8 mouse cellular contexts compared by ENCODE assay signal in genomic region chr2:32712934-32713817, GRCm38 (mm10). TPM values are rescaled to one million over a fixed set of nuclear protein-coding genes. Genes with fewer than 3 reads are reported as not detected.
DNase-seq lines count a peak whose midpoint lies in the region; ATAC-seq lines count a peak whose summit lies in the region.

TSS of gene Cdk9 (minus strand) at chr2:32713076.

- no peaks in the 10 kb centered on the region for H3K27me3 ChIP-seq in heart, embryonic 14.5 days (ENCODE audit: control insufficient read depth, insufficient read depth, low read length)
- H3K27me3 ChIP-seq in liver, embryonic 13.5 days, result no peaks in the 10 kb centered on the region
- H3K27me3 ChIP-seq in stomach, embryonic 16.5 days (ENCODE audit: control insufficient read depth, insufficient read depth, low read length), result no peaks in the 10 kb centered on the region

- H3K27ac ChIP-seq in brown adipose tissue, adult 24 weeks (replicated peaks; ENCODE audit: low read depth, low read length), result peak within 1 kb of the TSS; percentile 88
- peak within 1 kb of the TSS; percentile 95 for H3K27ac ChIP-seq in heart, embryonic 14.5 days (replicated peaks in 1 of 2; ENCODE audit: control insufficient read depth in 1 of 2, insufficient read depth in 1 of 2, low read depth in 2 of 2, low read length in 2 of 2)
- H3K27ac ChIP-seq in liver, embryonic 13.5 days, result peak within 1 kb of the TSS; percentile 91
- H3K27ac ChIP-seq in stomach, embryonic 16.5 days (ENCODE audit: low read length), result peak within 1 kb of the TSS; percentile 97

- DNase-seq in CD4-positive, CD25-positive, alpha-beta regulatory T cell, adult 2 months (ENCODE audit: low read depth, low spot score), result peak; percentile 97
- peak; percentile 76 for DNase-seq in fibroblast of lung, adult 2 months (ENCODE audit: low read depth)
- peak; percentile 95 for DNase-seq in kidney, postnatal 14 days
- peak; percentile 86 for DNase-seq in liver, embryonic 13.5 days
- peak; percentile 94 for DNase-seq in neural tube, embryonic 10.5 days (ENCODE audit: extremely low spot score, low spot score)

- peak within 1 kb of the TSS; percentile 92 for H3K9ac ChIP-seq in heart, embryonic 14.5 days (ENCODE audit: low read length)
- H3K9ac ChIP-seq in liver, embryonic 13.5 days, result peak within 1 kb of the TSS; percentile 90
- peak within 1 kb of the TSS; percentile 89 for H3K9ac ChIP-seq in stomach, embryonic 16.5 days (ENCODE audit: low read length)

- H3K4me1 ChIP-seq in brown adipose tissue, adult 24 weeks (ENCODE audit: control insufficient read depth, insufficient read depth, insufficient read length, low read length), result peaks cover 12% of the 10 kb centered on the region; the same call in 1 of the 2 replicates
- peaks cover 16 to 30% of the 10 kb centered on the region in 2 experiments for H3K4me1 ChIP-seq in heart, embryonic 14.5 days (ENCODE audit: control insufficient read depth in 2 of 2, insufficient read depth in 2 of 2, low read length in 2 of 2)
- peaks cover 53% of the 10 kb centered on the region for H3K4me1 ChIP-seq in liver, embryonic 13.5 days (replicated peaks)
- peaks cover 21% of the 10 kb centered on the region for H3K4me1 ChIP-seq in stomach, embryonic 16.5 days (ENCODE audit: control insufficient read depth, insufficient read depth, low read length)

- peak; percentile 81 for ATAC-seq in heart, embryonic 14.5 days (ENCODE audit: insufficient number of reproducible peaks, insufficient read depth, low FRiP score, low read depth)
- ATAC-seq in liver, embryonic 13.5 days (ENCODE audit: low read depth), result peak; percentile 82
- peak; percentile 88 for ATAC-seq in stomach, embryonic 16.5 days (ENCODE audit: insufficient read depth, low FRiP score)

- peaks cover 35% of the 10 kb centered on the region for H3K36me3 ChIP-seq in heart, embryonic 14.5 days (ENCODE audit: control insufficient read depth, insufficient read depth, low read length)
- peaks cover 35% of the 10 kb centered on the region for H3K36me3 ChIP-seq in liver, embryonic 13.5 days
- peaks cover 5% of the 10 kb centered on the region; the same call in 1 of the 2 replicates for H3K36me3 ChIP-seq in stomach, embryonic 16.5 days (ENCODE audit: control insufficient read depth, insufficient read depth, low read length)

- H3K4me3 ChIP-seq in brown adipose tissue, adult 24 weeks (ENCODE audit: insufficient read depth, low read depth, low read length), result peak within 1 kb of the TSS; percentile 89
- H3K4me3 ChIP-seq in heart, embryonic 14.5 days (ENCODE audit: control insufficient read depth in 1 of 2, insufficient read depth in 1 of 2, low read depth in 1 of 2, low read length in 2 of 2), result peak within 1 kb of the TSS; percentile 72 to 85
- H3K4me3 ChIP-seq in liver, embryonic 13.5 days (replicated peaks), result peak within 1 kb of the TSS; percentile 93
- H3K4me3 ChIP-seq in stomach, embryonic 16.5 days (replicated peaks; ENCODE audit: low read length), result peak within 1 kb of the TSS; percentile 94

- peak within 1 kb of the TSS; percentile 84 for H3K4me2 ChIP-seq in heart, embryonic 14.5 days (ENCODE audit: low read length)
- H3K4me2 ChIP-seq in liver, embryonic 13.5 days, result peak within 1 kb of the TSS; percentile 89
- peak within 1 kb of the TSS; percentile 82 for H3K4me2 ChIP-seq in stomach, embryonic 16.5 days (ENCODE audit: low read depth, low read length)

- WGBS in heart, embryonic 14.5 days, result under 1% methylated on average over 48 of the region's 79 CpGs
- WGBS in liver, embryonic 13.5 days (ENCODE audit: insufficient replicate concordance), result under 1% methylated on average over 58 of the region's 79 CpGs
- under 1% methylated on average over 49 of the region's 79 CpGs for WGBS in stomach, embryonic 16.5 days

- no peaks in the 10 kb centered on the region for H3K9me3 ChIP-seq in heart, embryonic 14.5 days (ENCODE audit: control insufficient read depth, low read length)
- H3K9me3 ChIP-seq in liver, embryonic 13.5 days (replicated peaks), result no peaks in the 10 kb centered on the region
- no peaks in the 10 kb centered on the region for H3K9me3 ChIP-seq in stomach, embryonic 16.5 days (replicated peaks; ENCODE audit: control insufficient read depth, low read length)

RNA-seq across cellular contexts. Expression of gene Cdk9, which starts in this region (rescaled TPM):
- polyA plus RNA-seq in brown adipose tissue, adult 24 weeks (2012; ENCODE audit: insufficient read depth, insufficient read length, missing spikeins), result 27.3 and 27.6 TPM in 2 replicates
- polyA plus RNA-seq in heart, embryonic 14.5 days (2014; fragmentation: Nextera tagmentation; extraction: Ambion mirVana), result 44.5 and 45.3 TPM in 2 replicates
- polyA plus RNA-seq in liver, embryonic 13.5 days (2015; fragmentation: Nextera tagmentation; extraction: Ambion mirVana), result 60.4 TPM in 2 replicates
- polyA plus RNA-seq in stomach, embryonic 16.5 days (2015; fragmentation: Nextera tagmentation; extraction: Ambion mirVana), result 71.9 and 82.7 TPM in 2 replicates

Comparison
In these comparisons a context has a peak if more than half of its experiments do, and no peak if none do; other contexts are left out.
1. Peak in every context shown above with its lines: DNase-seq, ATAC-seq, H3K4me3 ChIP-seq and H3K27ac ChIP-seq.